Mouse (Mus musculus): Measurements from ENCODE around the gene Prph.

The Prph gene

GRCm38 (mm10) chr15:99055040-99055439 is at the start of gene Prph:
TSS of gene Prph (plus strand) at chr15:99055174.
- no peak for DNase-seq (ENCODE audit: low spot score)

- no peak for DNase-seq (ENCODE audit: low spot score)
Observed at GRCm38 (mm10) chr15:99008801-99009241, 46.2 kb upstream of the Prph start.

GRCm38 (mm10) chr15:99010896-99011295 is 44.1 kb upstream of the Prph start:
- DNase-seq (ENCODE audit: low spot score): peak; percentile 91

DNA sequence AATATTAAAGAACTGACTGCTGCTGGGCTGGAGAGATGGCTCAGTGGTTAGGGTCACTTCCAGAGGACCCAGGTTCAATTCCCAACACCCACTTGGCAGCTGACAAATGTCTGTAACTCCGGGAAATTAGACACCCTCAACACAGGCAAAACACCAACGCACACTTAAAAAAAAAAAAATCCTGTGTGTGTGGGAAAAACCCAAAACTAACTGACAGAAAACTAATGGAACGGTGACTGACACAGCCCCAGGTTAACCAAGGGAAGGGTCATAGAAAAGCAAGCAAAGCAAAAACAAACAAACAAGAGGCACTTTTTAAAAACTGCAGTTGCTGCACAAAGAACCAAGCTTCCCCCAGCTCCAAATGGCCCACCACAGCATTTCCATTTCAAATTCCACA is 43.0 kb upstream of the Prph start:
- peak; percentile 86 for DNase-seq (ENCODE audit: low spot score)

DNA sequence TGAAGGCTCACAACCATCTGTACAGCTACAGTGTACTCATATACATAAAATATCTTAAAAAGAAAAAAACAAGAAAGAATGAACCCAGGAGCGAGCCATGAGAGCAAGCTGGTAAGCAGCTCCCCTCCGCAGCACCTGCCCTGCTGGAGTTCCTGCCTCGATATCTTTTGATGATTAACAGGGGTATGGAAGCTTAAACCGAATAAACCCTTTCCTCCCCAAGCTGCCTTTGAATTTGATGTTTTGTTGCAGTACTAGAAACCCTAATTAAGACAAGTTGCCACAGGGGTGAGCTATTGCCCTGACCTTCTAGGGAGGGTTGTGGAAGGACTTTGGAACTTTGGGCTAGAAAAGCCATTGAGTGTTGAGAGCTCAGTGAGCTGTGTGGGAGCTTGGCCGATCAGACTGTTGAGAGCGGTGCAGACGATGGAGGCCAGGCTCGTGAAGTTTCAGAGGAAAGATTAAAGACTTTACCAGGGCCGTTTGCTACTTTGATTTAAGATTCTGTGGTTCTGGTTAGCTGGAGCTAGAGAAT is 40.4 kb upstream of the Prph start:
- no peak for DNase-seq (ENCODE audit: low spot score)

DNA sequence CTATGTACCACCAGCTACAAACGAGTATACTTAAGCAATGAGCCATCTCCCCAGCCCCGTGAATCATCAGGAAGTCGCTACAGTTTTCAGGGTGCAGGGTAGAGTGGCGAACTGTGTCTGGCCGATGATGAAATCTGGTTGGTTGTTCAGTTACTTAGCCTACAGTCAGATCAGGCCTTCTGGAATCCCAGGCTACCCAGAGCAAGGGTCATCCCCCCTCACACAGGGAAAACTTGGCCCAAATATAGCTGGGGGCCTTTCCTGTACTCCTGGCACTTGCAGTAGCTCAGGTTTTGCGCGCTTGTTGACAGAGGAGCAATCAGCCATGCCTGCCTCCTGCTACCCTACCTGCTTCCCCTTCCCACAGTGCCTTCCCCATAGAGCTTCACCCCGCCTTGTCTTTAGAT is 37.6 kb upstream of the Prph start:
- peak; percentile 72 for DNase-seq (ENCODE audit: low spot score)

GRCm38 (mm10) chr15:99017986-99018385 is 37.0 kb upstream of the Prph start:
- DNase-seq (ENCODE audit: low spot score): peak; percentile 84

GRCm38 (mm10) chr15:99018630-99019029 is 36.3 kb upstream of the Prph start:
- DNase-seq (ENCODE audit: low spot score): no peak

DNA sequence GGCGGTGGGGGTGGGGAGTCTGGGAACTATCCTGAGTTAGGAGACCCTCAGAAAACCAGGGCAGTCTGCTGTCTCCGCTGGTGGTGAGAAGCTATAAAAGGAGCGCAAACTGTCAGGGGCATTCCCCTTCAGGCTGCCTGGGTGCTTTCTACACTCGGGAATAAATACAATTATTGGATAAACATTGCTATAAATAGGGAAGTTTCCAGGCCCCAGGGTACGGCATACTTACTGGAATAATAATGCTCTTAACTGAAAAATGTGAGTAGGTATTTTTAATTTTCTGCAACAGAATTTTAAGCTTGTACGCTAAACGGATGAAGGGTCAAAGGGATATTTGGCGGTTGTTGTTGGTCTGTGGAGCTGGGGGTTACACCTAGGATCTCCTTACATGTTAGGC is 35.5 kb upstream of the Prph start:
- no peak for DNase-seq (ENCODE audit: low spot score)

GRCm38 (mm10) chr15:99020171-99020570 is 34.8 kb upstream of the Prph start:
- no peak for DNase-seq (ENCODE audit: low spot score)

DNA sequence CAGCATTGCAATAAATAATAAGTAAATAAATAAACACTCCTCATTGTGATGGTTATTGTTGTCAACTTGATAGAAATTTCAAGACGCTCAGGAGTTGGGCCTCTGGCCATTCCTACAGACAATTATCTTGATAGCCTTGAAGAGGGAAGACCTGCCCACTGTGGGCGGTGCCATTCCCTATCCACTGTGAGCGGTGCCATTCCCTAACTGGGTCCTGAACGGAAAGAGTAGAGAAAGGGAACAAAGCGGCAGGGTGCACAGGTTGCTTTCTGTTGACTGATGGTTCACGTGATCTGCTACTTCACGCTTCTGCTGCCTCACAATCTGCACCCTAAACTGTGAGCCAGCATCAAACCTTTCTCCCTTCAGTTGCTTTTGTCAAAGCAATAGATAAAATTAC is 33.7 kb upstream of the Prph start:
- no peak for DNase-seq (ENCODE audit: low spot score)

DNA sequence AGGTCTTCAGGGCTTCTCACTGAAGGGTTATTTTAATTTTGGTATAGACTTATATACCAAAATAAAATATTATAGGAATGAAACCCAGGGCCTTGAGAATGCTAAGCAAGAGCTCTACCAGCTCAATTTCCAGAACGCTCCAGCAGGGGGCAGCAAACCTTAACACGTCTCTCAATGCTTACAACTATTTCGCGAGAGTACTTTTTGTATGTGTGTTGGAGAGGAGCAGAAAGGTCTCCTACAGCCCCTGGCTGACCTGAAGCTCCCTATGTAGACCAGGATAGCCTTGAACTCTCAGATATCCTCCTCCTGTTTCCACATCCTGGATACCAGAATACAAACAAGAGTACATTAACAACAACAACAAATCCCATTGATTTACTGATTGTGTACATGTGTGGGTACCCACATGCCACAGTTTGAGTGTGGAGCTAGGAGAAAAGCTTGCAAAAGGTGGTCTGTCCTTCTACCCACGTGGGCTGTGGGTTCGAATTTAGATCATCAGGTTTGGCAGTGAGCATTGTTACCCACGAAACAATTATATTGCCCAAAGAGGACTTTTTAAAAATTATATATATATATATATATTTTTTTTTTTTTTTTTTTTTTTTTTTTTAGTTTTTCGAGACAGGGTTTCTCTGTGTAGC is 30.2 kb upstream of the Prph start:
- peak; percentile 95 for DNase-seq (ENCODE audit: low spot score)

- no peak for DNase-seq (ENCODE audit: low spot score)
Observed at GRCm38 (mm10) chr15:99025414-99025813, 29.6 kb upstream of the Prph start.

DNA sequence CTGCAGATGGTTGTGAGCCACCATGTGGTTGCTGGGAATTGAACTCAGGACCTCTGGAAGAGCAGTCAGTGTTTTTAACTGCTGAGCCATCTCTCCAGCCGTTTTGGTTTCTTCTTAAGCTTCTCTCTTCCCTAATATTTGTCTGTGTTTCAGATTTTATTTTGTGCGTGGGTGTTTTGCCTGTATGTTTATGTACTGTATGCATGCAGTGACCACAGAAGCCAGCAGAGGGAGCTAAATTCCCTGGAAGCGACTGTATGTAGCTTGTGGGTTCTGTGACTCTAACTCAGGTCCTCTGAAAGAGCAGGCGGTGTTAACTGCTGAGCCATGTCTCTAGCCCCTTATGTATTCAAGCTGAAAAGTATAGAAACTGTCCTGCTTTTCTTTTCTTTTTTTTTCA is 28.7 kb upstream of the Prph start:
- peak; percentile 55 for DNase-seq (ENCODE audit: low spot score)

DNA sequence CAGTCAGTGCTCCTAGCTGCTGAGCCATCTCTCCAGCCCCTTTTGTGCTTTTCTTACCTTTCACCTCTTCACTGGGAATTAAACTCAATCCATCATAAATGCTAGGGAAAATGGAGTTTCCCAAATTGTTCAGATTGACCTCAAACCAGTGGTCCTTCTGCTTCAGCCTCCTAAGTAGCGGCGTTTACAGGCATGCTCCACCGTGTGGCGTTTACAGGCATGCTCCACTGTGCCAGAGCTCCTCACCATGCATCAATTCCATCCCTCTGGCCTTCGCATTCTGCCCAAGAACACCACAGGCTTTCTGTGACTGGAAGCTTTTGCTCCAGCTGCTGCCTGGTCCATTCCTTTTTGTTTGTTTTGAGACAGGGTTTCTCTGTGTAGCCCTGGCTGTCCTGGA is 27.9 kb upstream of the Prph start:
- no peak for DNase-seq (ENCODE audit: low spot score)

DNA sequence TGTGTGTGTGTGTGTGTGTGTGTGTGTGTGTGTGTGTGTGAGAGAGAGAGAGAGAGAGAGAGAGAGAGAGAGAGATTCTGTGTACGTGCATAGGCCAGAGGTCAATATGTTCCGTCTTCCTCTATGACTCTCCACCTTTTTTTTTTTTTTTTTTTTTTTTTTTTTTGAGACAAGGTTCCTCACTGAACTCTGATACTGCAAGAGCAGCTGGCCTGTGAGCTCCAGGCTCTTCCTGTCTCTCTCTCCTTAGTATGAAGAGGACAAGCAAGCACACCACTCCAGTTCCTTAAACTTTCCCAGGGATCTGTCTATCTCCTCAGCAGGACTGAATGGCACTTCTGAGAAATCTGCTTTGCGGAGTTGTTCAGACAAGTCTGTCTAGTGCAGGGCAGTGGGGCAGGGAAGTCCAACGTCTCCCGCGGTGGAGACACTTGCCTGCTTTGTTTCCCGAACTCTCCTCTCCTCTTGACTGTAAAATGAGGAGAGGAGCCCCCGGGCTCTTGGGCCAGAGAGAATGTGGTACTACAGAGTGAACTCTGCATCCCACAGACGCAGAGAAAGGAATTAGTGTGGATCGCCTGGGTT is 26.0 kb upstream of the Prph start:
- peak; percentile 45 for DNase-seq (ENCODE audit: low spot score)

- peak; percentile 97 for DNase-seq (ENCODE audit: low spot score)
Observed at GRCm38 (mm10) chr15:99029619-99030584, 25.1 kb upstream of the Prph start, which contains the start of gene Tuba1c. TSS of gene Tuba1c (plus strand) at chr15:99029891.

DNA sequence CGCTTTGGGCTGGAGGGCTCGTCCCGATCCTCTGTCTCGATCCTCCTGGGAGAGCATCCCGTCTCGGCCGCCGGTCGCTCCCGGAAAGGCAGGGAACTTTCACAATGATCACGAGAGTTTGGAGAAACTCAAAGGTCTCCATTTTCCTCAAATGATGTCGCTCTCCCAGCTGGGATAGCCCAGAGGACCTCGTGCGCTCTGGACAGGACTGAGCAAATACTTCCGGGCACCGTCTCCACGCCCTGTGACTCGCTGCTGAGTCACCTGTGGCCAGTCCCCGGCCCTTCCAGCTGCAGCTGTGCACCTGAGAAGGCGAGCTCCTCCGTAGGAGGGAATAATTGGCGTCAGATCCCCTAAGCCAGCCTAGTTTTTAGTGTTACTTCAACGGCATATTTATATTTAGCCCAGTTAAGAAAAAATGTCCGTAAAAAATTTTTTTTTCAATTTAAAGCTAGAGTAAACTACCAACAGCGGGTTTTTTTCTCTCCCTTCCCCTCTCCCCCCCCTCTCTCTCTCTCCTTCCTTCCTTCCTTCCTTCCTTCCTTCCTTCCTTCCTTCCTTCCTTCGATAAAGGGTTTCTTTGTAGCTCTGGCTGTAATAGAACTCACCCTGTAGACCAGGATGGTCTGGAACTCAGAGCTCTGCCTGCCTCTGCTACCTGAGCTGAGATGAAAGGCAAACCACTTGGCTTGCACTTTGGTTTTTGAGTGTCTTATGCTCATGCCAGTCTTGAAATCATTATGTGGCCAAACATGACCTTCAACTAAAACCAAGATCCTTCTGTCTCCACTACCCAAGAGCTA is 24.2 kb upstream of the Prph start:
- peak; percentile 75 for DNase-seq (ENCODE audit: low spot score)

- DNase-seq (ENCODE audit: low spot score): no peak
Observed at GRCm38 (mm10) chr15:99031388-99031675, 23.6 kb upstream of the Prph start.

- DNase-seq (ENCODE audit: low spot score): no peak
Observed at GRCm38 (mm10) chr15:99032041-99032725, 22.8 kb upstream of the Prph start.

DNA sequence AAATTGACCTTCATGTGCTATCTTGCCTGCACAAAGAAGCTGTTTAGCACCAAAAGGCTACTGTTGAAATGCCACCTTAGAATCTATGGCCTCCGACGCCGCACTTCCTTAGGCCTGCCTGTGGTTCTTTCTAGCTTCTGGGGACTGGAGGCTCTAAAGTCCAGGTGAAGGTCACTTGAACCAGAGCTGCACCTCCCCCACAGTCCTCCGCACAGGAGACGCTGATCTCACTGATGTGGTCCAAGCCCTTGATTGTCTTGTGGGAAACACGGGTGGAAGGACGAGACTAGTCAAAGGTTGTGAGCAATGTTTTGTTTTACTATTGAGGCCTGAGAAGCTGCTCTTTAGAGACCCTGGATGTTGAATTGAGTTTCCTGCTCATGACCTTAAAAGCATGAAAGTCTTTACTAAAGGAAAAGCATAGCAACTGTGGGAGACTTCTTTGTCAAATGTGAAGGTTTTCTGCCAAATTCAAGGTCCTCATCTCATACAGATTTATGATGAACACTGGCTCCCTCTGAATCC is 22.2 kb upstream of the Prph start:
- DNase-seq (ENCODE audit: low spot score): no peak

Data from adipocyte (in vitro differentiated cells).